Comparison of ENCODE assay signal across 22 mouse cellular contexts in the genomic region with DNA sequence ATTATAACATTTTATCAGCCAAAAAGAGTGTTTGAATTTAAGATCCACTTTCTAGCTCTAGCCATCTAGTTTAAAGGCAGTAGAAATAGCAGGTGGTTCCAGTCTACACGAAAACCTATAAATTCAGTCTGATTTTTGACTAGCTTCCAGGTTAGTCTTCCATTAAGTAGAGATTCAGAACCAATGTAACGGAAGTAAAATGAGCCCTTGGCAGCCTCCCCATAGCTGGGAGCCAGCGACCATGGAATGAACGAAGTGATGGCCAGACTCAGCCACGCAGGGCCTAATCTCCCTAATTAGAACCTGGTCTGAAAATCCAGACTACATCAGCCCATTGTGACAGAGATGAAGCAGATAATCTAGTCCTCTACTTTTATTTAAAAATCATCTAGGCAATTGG.
DNase-seq lines count a peak whose midpoint lies in the region; ATAC-seq and TF ChIP-seq lines count a peak whose summit lies in the region.
"Had no signal": no experiment of that assay in that cellular context is flagged by ENCODE, and none has a peak within 500 bp of the region (broad histone marks: within the 10 kb centered on the region; RNA-seq: fewer than 3 reads in every experiment).

No protein-coding gene starts in this region.

- no peaks in the 10 kb centered on the region for H3K9me3 ChIP-seq in forebrain, embryonic 13.5 days (replicated peaks)
- H3K9me3 ChIP-seq in forebrain, embryonic 11.5 days (ENCODE audit: control insufficient read depth, low read length), result no peaks in the 10 kb centered on the region
- H3K9me3 ChIP-seq in kidney, embryonic 16.5 days (ENCODE audit: low read length), result no peaks in the 10 kb centered on the region
- no peaks in the 10 kb centered on the region for H3K9me3 ChIP-seq in neural tube, embryonic 13.5 days
- H3K9me3 ChIP-seq in neural tube, embryonic 15.5 days (replicated peaks), result no peaks in the 10 kb centered on the region
- no peaks in the 10 kb centered on the region for H3K9me3 ChIP-seq in forebrain, postnatal 0 days (ENCODE audit: low read length)
- H3K9me3 ChIP-seq: embryonic facial prominence, embryonic 13.5 days; heart, embryonic 15.5 days had no signal

- H3K36me3 ChIP-seq in forebrain, embryonic 13.5 days (ENCODE audit: poor library complexity, severe bottlenecking), result no peaks in the 10 kb centered on the region
- no peaks in the 10 kb centered on the region for H3K36me3 ChIP-seq in forebrain, embryonic 11.5 days (ENCODE audit: control insufficient read depth, insufficient read depth, low read length)
- H3K36me3 ChIP-seq in kidney, embryonic 16.5 days (ENCODE audit: insufficient read depth, low read length), result no peaks in the 10 kb centered on the region
- no peaks in the 10 kb centered on the region for H3K36me3 ChIP-seq in neural tube, embryonic 13.5 days
- no peaks in the 10 kb centered on the region for H3K36me3 ChIP-seq in neural tube, embryonic 15.5 days
- H3K36me3 ChIP-seq in forebrain, postnatal 0 days (ENCODE audit: insufficient read depth), result no peaks in the 10 kb centered on the region
- H3K36me3 ChIP-seq: embryonic facial prominence, embryonic 13.5 days; heart, embryonic 15.5 days had no signal

- no peak for DNase-seq in forebrain, embryonic 11.5 days (ENCODE audit: low spot score)
- DNase-seq in kidney, postnatal 10 days, result peak; percentile 21
- peak; percentile 10 for DNase-seq in forebrain, postnatal 0 days
- DNase-seq: adrenal gland, postnatal 25 days; cerebellum, adult 9-10 months; gastrocnemius, postnatal 14 days; heart, adult 2 months; heart, postnatal 4 days; kidney, adult 8-10 months; layer of hippocampus, postnatal 36 days; lung, adult 18-20 months; spleen, adult 18-20 months; thymus, postnatal 25 days had no signal

- no peak overlapping the region for H3K9ac ChIP-seq in forebrain, embryonic 13.5 days
- no peak overlapping the region for H3K9ac ChIP-seq in forebrain, embryonic 11.5 days (ENCODE audit: low read length)
- no peak overlapping the region for H3K9ac ChIP-seq in kidney, embryonic 16.5 days (replicated peaks; ENCODE audit: low read length)
- no peak overlapping the region for H3K9ac ChIP-seq in neural tube, embryonic 13.5 days
- H3K9ac ChIP-seq in neural tube, embryonic 15.5 days (replicated peaks), result no peak overlapping the region
- H3K9ac ChIP-seq in forebrain, postnatal 0 days, result no peak overlapping the region
- H3K9ac ChIP-seq: embryonic facial prominence, embryonic 13.5 days; heart, embryonic 15.5 days had no signal

- peak; percentile 70 for ATAC-seq in forebrain, embryonic 13.5 days
- no peak for ATAC-seq in forebrain, embryonic 11.5 days (replicated peaks; ENCODE audit: low FRiP score)
- no peak for ATAC-seq in kidney, embryonic 16.5 days (ENCODE audit: low FRiP score, low TSS enrichment)
- peak; percentile 27; the same call in 1 of the 2 replicates for ATAC-seq in neural tube, embryonic 13.5 days (ENCODE audit: low read depth)
- no peak for ATAC-seq in neural tube, embryonic 15.5 days (ENCODE audit: low FRiP score)
- ATAC-seq in forebrain, postnatal 0 days, result no peak
- ATAC-seq: midbrain, embryonic 16.5 days had no signal

- WGBS in forebrain, embryonic 13.5 days, result 37% methylated on average over 5 of the region's 5 CpGs
- WGBS in forebrain, embryonic 11.5 days, result 59% methylated on average over 5 of the region's 5 CpGs
- WGBS in kidney, embryonic 16.5 days, result 45% methylated on average over 5 of the region's 5 CpGs
- WGBS in neural tube, embryonic 13.5 days, result 68% methylated on average over 5 of the region's 5 CpGs
- WGBS in neural tube, embryonic 15.5 days, result 63% methylated on average over 5 of the region's 5 CpGs
- WGBS in forebrain, postnatal 0 days, result 25% methylated on average over 5 of the region's 5 CpGs

- no peak overlapping the region for H3K4me2 ChIP-seq in forebrain, embryonic 13.5 days
- H3K4me2 ChIP-seq in forebrain, embryonic 11.5 days (ENCODE audit: low read depth, low read length, severe bottlenecking), result no peak overlapping the region
- no peak overlapping the region for H3K4me2 ChIP-seq in kidney, embryonic 16.5 days (replicated peaks; ENCODE audit: low read depth, low read length)
- no peak overlapping the region for H3K4me2 ChIP-seq in neural tube, embryonic 13.5 days
- H3K4me2 ChIP-seq in neural tube, embryonic 15.5 days, result no peak overlapping the region
- H3K4me2 ChIP-seq in forebrain, postnatal 0 days (ENCODE audit: low read depth), result no peak overlapping the region
- H3K4me2 ChIP-seq: embryonic facial prominence, embryonic 13.5 days; heart, embryonic 15.5 days; liver, embryonic 11.5 days had no signal

- no peaks in the 10 kb centered on the region for H3K27me3 ChIP-seq in forebrain, embryonic 13.5 days
- no peaks in the 10 kb centered on the region for H3K27me3 ChIP-seq in forebrain, embryonic 11.5 days (ENCODE audit: control insufficient read depth, insufficient read depth, low read length)
- H3K27me3 ChIP-seq in kidney, embryonic 16.5 days (ENCODE audit: insufficient read depth, low read length), result no peaks in the 10 kb centered on the region
- no peaks in the 10 kb centered on the region for H3K27me3 ChIP-seq in neural tube, embryonic 13.5 days
- H3K27me3 ChIP-seq in neural tube, embryonic 15.5 days (replicated peaks), result no peaks in the 10 kb centered on the region
- no peaks in the 10 kb centered on the region for H3K27me3 ChIP-seq in forebrain, postnatal 0 days (ENCODE audit: insufficient read depth, low read length)
- H3K27me3 ChIP-seq: CH12.LX; embryonic facial prominence, embryonic 13.5 days; heart, embryonic 15.5 days had no signal

- H3K27ac ChIP-seq in forebrain, embryonic 13.5 days, result no peak overlapping the region
- no peak overlapping the region for H3K27ac ChIP-seq in forebrain, embryonic 11.5 days (ENCODE audit: low read depth, low read length)
- no peak overlapping the region for H3K27ac ChIP-seq in kidney, embryonic 16.5 days (ENCODE audit: low read length)
- H3K27ac ChIP-seq in neural tube, embryonic 13.5 days (replicated peaks), result no peak overlapping the region
- H3K27ac ChIP-seq in neural tube, embryonic 15.5 days (replicated peaks), result no peak overlapping the region
- no peak overlapping the region for H3K27ac ChIP-seq in forebrain, postnatal 0 days (ENCODE audit: low read depth, low read length)
- H3K27ac ChIP-seq: embryonic facial prominence, embryonic 13.5 days; heart, adult 2 months; heart, embryonic 15.5 days had no signal

- no peaks in the 10 kb centered on the region for H3K4me1 ChIP-seq in forebrain, embryonic 13.5 days
- no peaks in the 10 kb centered on the region for H3K4me1 ChIP-seq in forebrain, embryonic 11.5 days (replicated peaks; ENCODE audit: control insufficient read depth, insufficient read depth, low read length)
- H3K4me1 ChIP-seq in kidney, embryonic 16.5 days (ENCODE audit: insufficient read depth, low read length), result no peaks in the 10 kb centered on the region
- H3K4me1 ChIP-seq in neural tube, embryonic 13.5 days (replicated peaks), result no peaks in the 10 kb centered on the region
- H3K4me1 ChIP-seq in neural tube, embryonic 15.5 days, result no peaks in the 10 kb centered on the region
- H3K4me1 ChIP-seq in forebrain, postnatal 0 days (ENCODE audit: insufficient read depth), result no peaks in the 10 kb centered on the region
- H3K4me1 ChIP-seq: heart, embryonic 15.5 days had no signal

- H3K4me3 ChIP-seq in forebrain, embryonic 13.5 days, result no peak overlapping the region
- no peak overlapping the region for H3K4me3 ChIP-seq in forebrain, embryonic 11.5 days (ENCODE audit: low read depth, low read length)
- no peak overlapping the region for H3K4me3 ChIP-seq in kidney, embryonic 16.5 days (ENCODE audit: low read length)
- no peak overlapping the region for H3K4me3 ChIP-seq in neural tube, embryonic 13.5 days
- H3K4me3 ChIP-seq in neural tube, embryonic 15.5 days (replicated peaks), result no peak overlapping the region
- no peak overlapping the region for H3K4me3 ChIP-seq in forebrain, postnatal 0 days (ENCODE audit: low read depth, low read length)
- H3K4me3 ChIP-seq: embryonic facial prominence, embryonic 13.5 days; heart, adult 2 months; heart, embryonic 15.5 days had no signal

- TF ChIP-seq CTCF in forebrain, postnatal 0 days (IDR thresholded peaks at IDR 0.05; ENCODE audit: low read depth), result no peak

Comparison
In these comparisons a context has a peak if more than half of its experiments do, and no peak if none do; other contexts are left out.
1. ATAC-seq: peak in forebrain, embryonic 13.5 days (single experiment) and neural tube, embryonic 13.5 days (single experiment); none in forebrain, embryonic 11.5 days (single experiment), kidney, embryonic 16.5 days (single experiment), neural tube, embryonic 15.5 days (single experiment) and forebrain, postnatal 0 days (single experiment).